Mouse (Mus musculus) neural tube, embryonic 10.5 days (tissue): ENCODE results near the gene Osbpl8.
"Not testable (repeated sequence)": the region's sequence is repeated elsewhere in the genome, so short reads cannot be mapped to it uniquely, and the experiment has no call there.

Experiments used
- DNase-seq: peaks from one replicate; pipeline ENCODE4 v3.0.0-alpha.2; 2017; ENCODE audit warnings: low spot score; ENCODE audit errors: extremely low spot score

Gene Osbpl8

GRCm38 (mm10) chr10:111164304-111165218, at the start of gene Osbpl8:
Gene Osbpl8 (plus strand): TSS chr10:111164752.
- peak; percentile 100 for DNase-seq

DNA sequence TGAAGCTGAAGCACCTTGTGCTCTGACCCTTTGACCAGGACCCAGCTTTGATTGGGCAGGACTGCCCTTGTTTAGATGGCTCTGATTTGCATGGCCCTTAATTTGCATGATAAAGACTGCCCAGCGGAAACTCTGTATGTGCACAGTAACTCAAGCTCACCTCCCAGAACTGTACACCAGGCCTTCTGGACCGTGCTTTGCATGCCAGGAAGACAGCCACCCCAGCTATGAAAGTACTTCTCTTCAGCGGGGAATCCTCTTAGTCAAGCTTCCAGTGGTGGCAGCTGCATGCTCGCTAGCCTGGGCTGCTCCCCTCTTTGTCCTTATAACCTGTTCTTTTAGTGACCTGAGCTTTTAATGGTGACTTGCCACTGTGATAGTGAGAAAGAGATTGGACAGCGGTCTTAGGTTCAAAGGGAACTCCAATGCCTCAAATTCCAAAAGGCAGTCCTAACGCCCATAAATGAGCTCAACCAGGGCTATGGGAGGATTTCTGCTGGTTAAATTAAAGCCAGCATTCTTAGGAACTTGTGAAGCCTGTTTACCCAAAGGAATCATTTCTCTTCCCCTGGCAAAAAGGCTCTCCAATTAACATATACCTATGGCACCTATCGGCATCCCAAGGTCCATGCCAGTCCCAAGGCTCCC, 47.2 kb upstream of the Osbpl8 start:
- DNase-seq, result no peak

DNA sequence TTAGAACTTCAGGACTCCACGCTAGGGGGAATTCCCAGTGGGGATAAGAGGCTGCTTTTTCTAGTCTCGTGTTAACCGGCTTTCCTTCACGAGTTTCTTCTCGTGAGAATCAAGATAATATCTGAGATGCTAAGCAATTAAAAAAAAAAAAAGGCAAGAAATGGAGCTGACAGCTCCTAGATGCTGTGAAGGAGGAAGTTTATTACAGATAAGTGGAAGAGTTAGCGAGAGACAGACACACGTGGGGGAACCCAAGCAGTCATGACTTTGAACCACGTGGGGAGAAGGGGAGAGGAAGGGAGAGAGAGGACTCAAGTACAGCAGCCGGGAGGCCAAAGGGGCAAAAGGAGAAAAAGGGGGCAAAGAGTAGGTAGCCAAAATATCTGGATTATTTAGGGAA, 46.3 kb upstream of the Osbpl8 start:
- no peak for DNase-seq

- DNase-seq, result no peak
Observed at GRCm38 (mm10) chr10:111118991-111119650, 45.4 kb upstream of the Osbpl8 start.

- DNase-seq, result no peak
Observed at GRCm38 (mm10) chr10:111119756-111120155, 44.8 kb upstream of the Osbpl8 start.

- DNase-seq, result no peak
Observed at GRCm38 (mm10) chr10:111122864-111123398, 41.6 kb upstream of the Osbpl8 start.

GRCm38 (mm10) chr10:111124175-111124574, 40.4 kb upstream of the Osbpl8 start:
- no peak for DNase-seq

- DNase-seq, result no peak
Observed at GRCm38 (mm10) chr10:111124767-111125315, 39.7 kb upstream of the Osbpl8 start.

GRCm38 (mm10) chr10:111127388-111127787, 37.2 kb upstream of the Osbpl8 start:
- DNase-seq, result no peak

DNA sequence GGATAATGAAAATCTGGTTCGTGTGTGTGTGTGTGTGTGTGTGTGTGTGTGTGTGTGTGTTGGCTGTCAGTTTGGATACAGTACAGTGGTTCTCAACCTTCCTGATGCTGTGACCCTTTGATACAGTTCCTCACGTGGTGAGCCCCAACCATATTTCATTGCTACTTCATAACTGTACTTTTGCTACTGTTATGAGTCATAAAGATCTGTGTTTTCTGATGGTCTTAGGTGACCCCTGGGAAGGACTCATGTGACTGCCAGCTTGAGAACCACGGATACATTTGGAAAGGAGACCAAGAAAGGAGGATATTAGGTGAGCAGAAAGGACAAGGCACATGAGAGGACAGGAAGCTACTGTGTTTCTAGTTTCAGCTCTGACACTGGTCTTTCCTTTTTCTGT, 36.1 kb upstream of the Osbpl8 start:
- DNase-seq, result no peak

DNA sequence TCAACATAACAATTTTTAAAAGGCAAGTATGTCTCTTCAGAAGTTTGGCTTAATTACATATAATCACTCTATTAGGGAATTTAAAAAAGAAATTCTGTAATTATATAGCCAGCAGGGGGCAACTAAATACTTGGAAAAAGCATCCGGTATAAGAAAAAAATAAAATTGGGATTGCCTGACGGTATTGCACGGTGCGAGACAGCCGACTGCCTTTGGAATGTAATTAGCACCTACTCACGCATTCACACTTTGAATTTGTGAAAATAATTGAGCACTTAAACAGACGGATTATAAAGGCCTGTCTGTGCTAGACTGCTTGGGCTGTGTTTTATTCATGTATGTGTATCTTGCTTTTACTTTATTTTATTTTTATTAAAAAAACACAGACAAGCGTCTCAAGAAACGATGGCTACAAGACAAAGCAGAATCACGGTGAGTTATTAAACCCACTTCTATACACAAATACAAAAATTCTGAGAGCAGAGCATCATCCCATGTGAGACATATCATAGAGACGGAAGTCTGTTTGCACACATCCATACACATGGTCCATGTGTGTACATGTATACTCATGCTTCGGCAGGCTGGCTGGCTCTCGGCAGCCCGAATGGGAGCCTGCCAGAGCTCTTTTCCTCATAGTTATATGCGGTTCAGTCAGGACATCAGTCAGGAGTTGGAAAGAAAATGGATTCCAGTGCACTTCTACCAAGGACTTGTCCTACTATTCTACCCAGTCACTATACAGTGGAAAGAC, 34.5 kb upstream of the Osbpl8 start:
- DNase-seq, result no peak

GRCm38 (mm10) chr10:111130872-111131271, 33.7 kb upstream of the Osbpl8 start:
- DNase-seq, result no peak

- no peak for DNase-seq
Observed at GRCm38 (mm10) chr10:111133271-111133670, 31.3 kb upstream of the Osbpl8 start.

DNA sequence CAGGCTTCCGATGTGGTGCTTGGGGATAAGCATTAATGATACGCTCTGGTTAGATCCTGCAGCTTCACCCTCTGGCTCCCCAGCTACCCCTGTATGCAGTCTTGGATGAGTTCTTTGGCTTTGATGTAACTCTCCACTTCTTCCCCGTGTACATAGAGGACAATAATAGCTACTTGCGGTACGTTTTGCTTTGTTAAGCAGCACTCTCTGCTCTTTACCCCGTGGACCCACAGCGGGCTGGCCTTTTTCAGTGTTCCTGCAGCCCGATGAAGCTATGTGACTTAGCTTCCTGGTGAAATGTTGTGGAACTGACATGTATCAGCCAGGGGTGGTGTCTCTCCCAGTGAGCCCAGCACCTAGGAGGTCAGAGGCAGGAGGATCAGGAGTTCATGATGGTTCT, 30.6 kb upstream of the Osbpl8 start:
- DNase-seq, result no peak

DNA sequence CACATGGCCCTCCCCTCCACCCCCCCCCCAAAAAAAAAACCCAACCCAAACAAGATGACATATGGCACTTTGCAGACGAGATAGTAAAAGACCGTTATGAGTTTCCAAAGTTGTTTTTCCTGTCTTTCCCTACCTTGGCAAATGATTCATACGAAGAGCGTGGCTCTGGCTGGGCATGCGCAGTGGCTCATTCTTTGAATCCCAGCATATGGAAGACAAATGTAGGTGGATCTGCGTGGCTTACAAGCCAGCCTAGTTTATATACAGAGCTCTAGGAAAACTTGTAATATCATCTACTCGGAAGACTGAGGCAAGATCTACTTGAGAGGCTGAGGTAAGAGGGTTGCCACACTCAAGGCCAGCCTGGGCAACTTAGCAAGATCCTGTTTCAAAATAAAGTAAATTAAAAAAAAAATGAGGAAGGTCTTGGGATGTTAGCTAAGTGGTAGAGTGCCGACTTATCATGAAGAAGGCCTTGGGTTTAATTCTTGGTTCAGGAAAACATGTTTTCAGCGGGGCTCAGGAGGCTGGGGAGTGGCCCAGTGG, 30.1 kb upstream of the Osbpl8 start:
- no peak for DNase-seq

GRCm38 (mm10) chr10:111136306-111136705, 28.2 kb upstream of the Osbpl8 start:
- DNase-seq, result not testable (repeated sequence)

DNA sequence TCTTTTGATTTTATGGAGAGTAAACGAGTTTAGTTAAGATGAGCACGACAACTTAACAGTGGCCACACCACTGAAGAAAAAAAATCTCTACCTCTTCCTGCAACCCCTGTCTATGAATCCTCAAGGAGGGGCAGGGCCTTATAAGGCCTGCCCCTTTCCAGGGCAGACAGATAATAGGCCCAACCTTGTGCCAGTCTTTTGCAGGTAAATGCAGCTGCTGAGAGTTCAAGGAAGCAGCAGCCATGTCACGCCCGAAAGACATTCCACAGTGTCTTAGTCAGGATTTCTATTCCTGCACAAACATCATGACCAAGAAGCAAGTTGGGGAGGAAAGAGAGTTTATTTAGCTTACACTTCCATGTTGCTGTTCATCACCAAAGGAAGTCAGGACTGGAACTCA, 26.6 kb upstream of the Osbpl8 start:
- DNase-seq, result no peak

- DNase-seq, result no peak
Observed at GRCm38 (mm10) chr10:111139170-111139569, 25.4 kb upstream of the Osbpl8 start.

DNA sequence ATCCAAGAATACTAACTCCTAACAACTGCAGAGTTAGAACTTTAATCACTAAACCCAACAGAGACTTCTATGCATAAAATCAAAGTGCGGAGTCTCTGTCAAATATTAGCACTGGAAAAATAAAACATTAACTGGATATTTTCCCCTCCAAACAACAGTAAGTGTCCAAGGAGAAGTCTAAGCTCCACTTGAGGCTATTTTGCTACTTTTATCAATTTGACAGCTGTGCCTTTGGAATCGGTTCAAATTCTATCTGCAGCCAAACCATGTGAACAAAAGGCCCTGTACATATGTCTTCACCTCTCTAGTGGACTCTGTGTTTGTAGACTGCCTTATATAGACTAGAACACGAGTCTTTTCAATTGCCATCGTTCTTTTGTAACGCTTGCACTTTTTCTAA, 24.7 kb upstream of the Osbpl8 start:
- DNase-seq, result no peak

DNA sequence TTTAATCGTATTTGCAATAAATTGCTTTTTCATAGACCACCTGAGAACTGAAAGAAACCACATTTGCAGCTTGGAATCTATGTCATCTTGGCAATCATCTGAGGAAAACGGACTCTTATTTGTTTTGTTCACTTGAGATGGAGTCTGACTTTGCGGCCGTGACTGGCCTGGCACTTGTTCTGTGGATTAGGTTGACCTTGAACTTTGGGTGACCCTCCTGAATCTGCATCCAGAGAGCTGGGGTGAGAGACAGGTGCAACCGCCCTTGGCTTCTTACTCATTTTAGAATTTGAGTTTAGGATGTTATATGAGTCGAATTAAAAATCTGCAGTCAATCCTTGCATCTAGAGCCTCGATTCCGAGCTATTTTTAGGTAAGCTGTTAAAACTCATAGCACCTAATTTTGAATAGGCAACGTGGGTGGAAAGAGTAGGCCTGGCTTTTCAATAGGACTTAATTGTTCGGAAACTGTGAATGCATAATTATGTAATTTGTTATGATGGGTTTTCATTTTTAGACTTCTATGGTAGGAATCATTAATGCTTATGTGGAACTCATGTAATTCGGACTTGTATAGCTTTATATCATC, 20.1 kb upstream of the Osbpl8 start:
- DNase-seq, result no peak
